Mouse (Mus musculus) ES-E14 (cell line): Measurements from ENCODE around the gene Uts2. TPM values are rescaled to one million over a fixed set of nuclear protein-coding genes. Genes with fewer than 3 reads are reported as not detected.

Experiments
- DNase-seq: peaks from one replicate; pipeline ENCODE4 v3.0.0-alpha.2; 2013; ENCODE audit warnings: low read depth, low spot score
- H3K27ac ChIP-seq: 2 replicates; pipeline ENCODE4 v1.5.1; 2012; ENCODE audit warnings: low read depth, mild to moderate bottlenecking, low read length, moderate library complexity, mixed read lengths; ENCODE audit not compliant: poor library complexity, insufficient read depth, severe bottlenecking
- H3K36me3 ChIP-seq: 2 replicates; pipeline ENCODE4 v1.6.1; 2012; ENCODE audit warnings: mild to moderate bottlenecking, low read length, moderate library complexity, mixed read lengths; ENCODE audit not compliant: control insufficient read depth, poor library complexity, insufficient read depth, severe bottlenecking
- H3K4me1 ChIP-seq, 2 experiments: fragments of 150-350 bp in 1 of 2; sonication (generic) in 1 of 2; 2 replicates each; pipeline ENCODE4 v1.6.1; 2012; ENCODE audit warnings: low read length in 2 of 2, mild to moderate bottlenecking in 1 of 2, mixed read lengths in 1 of 2; ENCODE audit not compliant: control insufficient read depth in 2 of 2, insufficient read depth in 2 of 2, poor library complexity in 1 of 2
- H3K4me3 ChIP-seq, 2 experiments: fragments of 150-350 bp in 1 of 2; sonication (generic) in 1 of 2; 2 replicates each; pipeline ENCODE4 v1.5.1; 2012; ENCODE audit warnings: low read length in 2 of 2, low read depth in 1 of 2, mild to moderate bottlenecking in 1 of 2, mixed read lengths in 1 of 2; ENCODE audit not compliant: insufficient read depth in 1 of 2, poor library complexity in 1 of 2, severe bottlenecking in 1 of 2
- H3K9ac ChIP-seq: 2 replicates; pipeline ENCODE4 v1.6.1; 2012; ENCODE audit warnings: low read depth, mild to moderate bottlenecking, low read length, mixed read lengths; ENCODE audit not compliant: poor library complexity, insufficient read depth, severe bottlenecking
- H3K9me3 ChIP-seq: fragments of 150-350 bp; sonication (generic); 2 replicates; pipeline ENCODE4 v1.6.1; 2012; ENCODE audit warnings: low read depth, mild to moderate bottlenecking, low read length; ENCODE audit not compliant: control insufficient read depth, insufficient read depth
- CHD2 ChIP-seq: IDR thresholded peaks from 2 replicates; pipeline ENCODE4 v1.6.1; 2014; ENCODE audit warnings: mild to moderate bottlenecking, low read depth, low read length, inconsistent platforms
- HCFC1 ChIP-seq: IDR thresholded peaks from 2 replicates; pipeline ENCODE4 v1.6.1; 2012; ENCODE audit warnings: low read length, inconsistent platforms, borderline replicate concordance; ENCODE audit not compliant: insufficient read depth
- MAFK ChIP-seq: IDR thresholded peaks from 2 replicates; pipeline ENCODE4 v1.6.1; 2014; ENCODE audit warnings: mild to moderate bottlenecking, low read depth, low read length, inconsistent platforms; ENCODE audit not compliant: insufficient read depth
- ZC3H11A ChIP-seq: IDR thresholded peaks from 2 replicates; pipeline ENCODE4 v1.6.1; 2012; ENCODE audit warnings: low read depth, mild to moderate bottlenecking, inconsistent platforms, low read length, borderline replicate concordance
- ZNF384 ChIP-seq: IDR thresholded peaks from 2 replicates; pipeline ENCODE4 v1.6.1; 2012; ENCODE audit warnings: low read depth, low read length, inconsistent platforms
- in situ Hi-C, 2 experiments: fragments of 600-800 bp; cut with MboI; formaldehyde crosslinking; loops; one replicate each; pipeline ENCODE4 v1.15.1; 2025; ENCODE audit warnings: low sequenced_read_pairs in 2 of 2, inconsistent platforms in 1 of 2; ENCODE audit not compliant: unreplicated experiment in 2 of 2
- total RNA-seq: library from RNA; depleted of rRNA; stranded (reverse); fragments of 300-350 nt; gene quantifications from 2 replicates; pipeline ENCODE4 v1.2.3, GENCODE M21; 2012

The Uts2 gene
- total RNA-seq, 1 experiment: not detected

GRCm38 (mm10) chr4:150979455-150979854, 17.4 kb upstream of the Uts2 start:
- DNase-seq: no peak
- Histone ChIP-seq H3K4me1 (peaks cover 0 to 4% of the 10 kb centered on the region in 2 experiments; a peak in 1 of 4 replicates), H3K4me3 (no peak overlapping the region), H3K9me3 (no peaks in the 10 kb centered on the region), H3K27ac (no peak overlapping the region), H3K36me3 (no peaks in the 10 kb centered on the region), H3K9ac (no peak overlapping the region)
- in situ Hi-C loops: no loop called here
- TF ChIP-seq HCFC1: no peak
- no peak for TF ChIP-seq CHD2
- no peak for TF ChIP-seq ZNF384
- no peak for TF ChIP-seq MAFK
- no peak for TF ChIP-seq ZC3H11A

GRCm38 (mm10) chr4:150980153-150980552, 16.7 kb upstream of the Uts2 start:
- in situ Hi-C loops: no loop called here
- no peak overlapping the region for H3K4me3 ChIP-seq
- no peak for TF ChIP-seq ZC3H11A
- no peak for TF ChIP-seq CHD2
- no peak for TF ChIP-seq ZNF384
- TF ChIP-seq MAFK: no peak
- TF ChIP-seq HCFC1: no peak
- H3K4me1 ChIP-seq: peaks cover 0 to 4% of the 10 kb centered on the region in 2 experiments; a peak in 1 of 4 replicates
- H3K9me3 ChIP-seq: no peaks in the 10 kb centered on the region
- no peaks in the 10 kb centered on the region for H3K36me3 ChIP-seq
- H3K27ac ChIP-seq: no peak overlapping the region
- no peak overlapping the region for H3K9ac ChIP-seq
- DNase-seq: no peak

- Histone ChIP-seq H3K9ac (no peak overlapping the region), H3K4me3 (no peak overlapping the region), H3K4me1 (peaks cover 0 to 6% of the 10 kb centered on the region in 2 experiments; a peak in 1 of 4 replicates), H3K27ac (no peak overlapping the region), H3K36me3 (no peaks in the 10 kb centered on the region), H3K9me3 (no peaks in the 10 kb centered on the region)
- TF ChIP-seq ZNF384: no peak
- TF ChIP-seq ZC3H11A: no peak
- no peak for TF ChIP-seq HCFC1
- no peak for TF ChIP-seq MAFK
- TF ChIP-seq CHD2: no peak
- in situ Hi-C loops: no loop called here
- peak; percentile 72 for DNase-seq
Observed at GRCm38 (mm10) chr4:150990148-150990547, 6.7 kb upstream of the Uts2 start.

GRCm38 (mm10) chr4:150998626-150999025, 1.7 kb downstream of the Uts2 start:
- in situ Hi-C loops: no loop called here
- no peak for TF ChIP-seq HCFC1
- TF ChIP-seq ZNF384: no peak
- TF ChIP-seq CHD2: no peak
- TF ChIP-seq MAFK: no peak
- TF ChIP-seq ZC3H11A: no peak

GRCm38 (mm10) chr4:151001397-151001796, 4.5 kb downstream of the Uts2 start:
- H3K4me3 ChIP-seq: no peak overlapping the region
- TF ChIP-seq ZNF384 (no peak), CHD2 (no peak), HCFC1 (no peak), MAFK (no peak), ZC3H11A (no peak)
- H3K9ac ChIP-seq: no peak overlapping the region
- H3K9me3 ChIP-seq: no peaks in the 10 kb centered on the region
- in situ Hi-C loops: no loop called here
- no peaks in the 10 kb centered on the region for H3K36me3 ChIP-seq
- H3K4me1 ChIP-seq: no peaks in the 10 kb centered on the region
- no peak overlapping the region for H3K27ac ChIP-seq
- DNase-seq: no peak

More at GRCm38 (mm10) chr4:150998626-150999025, 1.7 kb downstream of the Uts2 start:
- no peaks in the 10 kb centered on the region for H3K9me3 ChIP-seq
- H3K27ac ChIP-seq: no peak overlapping the region; the same call in 1 of the 2 replicates
- H3K4me1 ChIP-seq: peaks cover 0 to 7% of the 10 kb centered on the region in 2 experiments; a peak in 1 of 4 replicates
- no peak overlapping the region for H3K9ac ChIP-seq
- no peaks in the 10 kb centered on the region for H3K36me3 ChIP-seq
- no peak for DNase-seq
- H3K4me3 ChIP-seq: no peak overlapping the region
